Comparison of ENCODE assay signal across 8 mouse cellular contexts in genomic region chr9:20520531-20521210, GRCm38 (mm10). TPM values are rescaled to one million over a fixed set of nuclear protein-coding genes. Genes with fewer than 3 reads are reported as not detected.
A peak's percentile ranks its signal among the peaks of the same experiment; 100 is the strongest.
DNase-seq lines count a peak whose midpoint lies in the region; ATAC-seq and TF ChIP-seq lines count a peak whose summit lies in the region.

No protein-coding gene starts in this region.

- ATAC-seq in forebrain, embryonic 14.5 days: peak; percentile 19
- no peak for ATAC-seq in liver, embryonic 13.5 days (ENCODE audit: low read depth)

- no peak for TF ChIP-seq CTCF in layer of hippocampus, adult 2 months (conservative IDR thresholded peaks at IDR 0.05)

- no peak for DNase-seq in layer of hippocampus, adult 2 months (ENCODE audit: low spot score in 2 of 2)
- DNase-seq in layer of hippocampus, postnatal 36 days: no peak
- DNase-seq in MN1 (ENCODE audit: low spot score): peak; percentile 9
- peak; percentile 47 for DNase-seq in forebrain, embryonic 14.5 days (ENCODE audit: low spot score)
- DNase-seq in liver, embryonic 13.5 days: no peak
- DNase-seq in cerebellum, adult 11-12 months: no peak
- DNase-seq in gastrocnemius, postnatal 14 days: no peak
- DNase-seq in frontal cortex, postnatal 25 days (ENCODE audit: low spot score in 2 of 2): no peak

- no peaks in the 10 kb centered on the region for H3K27me3 ChIP-seq in forebrain, embryonic 14.5 days (replicated peaks; ENCODE audit: control insufficient read depth, insufficient read depth, low read length)
- H3K27me3 ChIP-seq in liver, embryonic 13.5 days: no peaks in the 10 kb centered on the region

- H3K4me2 ChIP-seq in forebrain, embryonic 14.5 days (ENCODE audit: low read length): peak overlapping the region; percentile 84
- H3K4me2 ChIP-seq in liver, embryonic 13.5 days: peak overlapping the region; percentile 76

- H3K9me3 ChIP-seq in forebrain, embryonic 14.5 days (replicated peaks; ENCODE audit: control insufficient read depth, low read length): no peaks in the 10 kb centered on the region
- H3K9me3 ChIP-seq in liver, embryonic 13.5 days (replicated peaks): no peaks in the 10 kb centered on the region

- H3K36me3 ChIP-seq in forebrain, embryonic 14.5 days (ENCODE audit: control insufficient read depth, insufficient read depth, low read length): peaks cover 11% of the 10 kb centered on the region
- H3K36me3 ChIP-seq in liver, embryonic 13.5 days: peaks cover 22% of the 10 kb centered on the region

- intact Hi-C loops in gastrocnemius, postnatal 14 days (cut with DNase I; ENCODE audit: low total_unique reads): no loop called here

- H3K9ac ChIP-seq in forebrain, embryonic 14.5 days (ENCODE audit: low read length): peak overlapping the region; percentile 95
- H3K9ac ChIP-seq in liver, embryonic 13.5 days: peak overlapping the region; percentile 92

- H3K4me1 ChIP-seq in forebrain, embryonic 14.5 days (ENCODE audit: control insufficient read depth, insufficient read depth, low read length): peaks cover 21% of the 10 kb centered on the region
- H3K4me1 ChIP-seq in liver, embryonic 13.5 days (replicated peaks): peaks cover 31% of the 10 kb centered on the region

- WGBS in forebrain, embryonic 14.5 days: under 1% methylated on average over 17 of the region's 17 CpGs
- WGBS in liver, embryonic 13.5 days (ENCODE audit: insufficient replicate concordance): under 1% methylated on average over 17 of the region's 17 CpGs

- H3K4me3 ChIP-seq in layer of hippocampus, adult 2 months: peak overlapping the region; percentile 84
- peak overlapping the region; percentile 89 for H3K4me3 ChIP-seq in forebrain, embryonic 14.5 days (ENCODE audit: low read depth, low read length)
- peak overlapping the region; percentile 89 for H3K4me3 ChIP-seq in liver, embryonic 13.5 days (replicated peaks)

- peak overlapping the region; percentile 98 for H3K27ac ChIP-seq in layer of hippocampus, adult 2 months
- peak overlapping the region; percentile 93 for H3K27ac ChIP-seq in forebrain, embryonic 14.5 days (ENCODE audit: low read depth, low read length)
- H3K27ac ChIP-seq in liver, embryonic 13.5 days: peak overlapping the region; percentile 90

RNA-seq across cellular contexts. Expression of gene Zfp266, which starts 0.5 kb away (rescaled TPM):
- 10 to 100 TPM; 39.8 to 45.1 TPM for total RNA-seq in layer of hippocampus, adult 2 months (2021)
- 10 to 100 TPM; 44.3 to 45.1 TPM for total RNA-seq in layer of hippocampus, postnatal 36 days (2021)
- 101 and 120 TPM in 2 replicates for polyA plus RNA-seq in forebrain, embryonic 14.5 days (2014; fragmentation: Nextera tagmentation; extraction: Ambion mirVana)
- polyA plus RNA-seq in liver, embryonic 13.5 days (2015; fragmentation: Nextera tagmentation; extraction: Ambion mirVana): 16.0 and 17.7 TPM in 2 replicates
- total RNA-seq in gastrocnemius, postnatal 14 days (2021): 10 to 100 TPM; 22.2 to 22.6 TPM

RNA-seq across cellular contexts. Expression of gene Zfp426, which starts 28.1 kb away (rescaled TPM):
- 10 to 100 TPM; 23.9 to 29.3 TPM for total RNA-seq in layer of hippocampus, adult 2 months (2021)
- total RNA-seq in layer of hippocampus, postnatal 36 days (2021): 10 to 100 TPM; 25.2 to 32.8 TPM
- 40.5 and 41.6 TPM in 2 replicates for polyA plus RNA-seq in forebrain, embryonic 14.5 days (2014; fragmentation: Nextera tagmentation; extraction: Ambion mirVana)
- 6.7 and 7.9 TPM in 2 replicates for polyA plus RNA-seq in liver, embryonic 13.5 days (2015; fragmentation: Nextera tagmentation; extraction: Ambion mirVana)
- total RNA-seq in gastrocnemius, postnatal 14 days (2021): 1 to 10 TPM; 7.4 to 8.2 TPM

Comparison
In these comparisons a context has a peak if more than half of its experiments do, and no peak if none do; other contexts are left out.
1. DNase-seq: peak in MN1 (single experiment) and forebrain, embryonic 14.5 days (single experiment); none in layer of hippocampus, adult 2 months (0 of 2), layer of hippocampus, postnatal 36 days (0 of 2), liver, embryonic 13.5 days (single experiment), cerebellum, adult 11-12 months (single experiment), gastrocnemius, postnatal 14 days (single experiment) and frontal cortex, postnatal 25 days (0 of 2).
2. Peak in every context shown above with its lines, with median percentiles within 50 percentile points of each other: H3K27ac ChIP-seq and H3K4me3 ChIP-seq.